Mouse (Mus musculus) megakaryocyte progenitor cell, adult 5-6 weeks (primary cell): ENCODE measurements around the gene Bbs5. TPM values are rescaled to one million over a fixed set of nuclear protein-coding genes. Genes with fewer than 3 reads are reported as not detected.

ENCODE experiments used
- total RNA-seq, 2 experiments: library from RNA; stranded (forward) in 1 of 2; stranded (reverse) in 1 of 2; fragments of 157-497, 149-512 nt in 1 of 2; fragments of 200-1000 nt in 1 of 2; gene quantifications; 2 replicates each; pipeline versions ENCODE4 v1.2.3 to v1.2.4; 2015 to 2017

The Bbs5 gene
- total RNA-seq, 2 experiments from 2014 or later = 5.2 to 8.9 TPM

Other genes with a start within 250 kb of the Bbs5 start
- not detected in 2 replicates for gene Lrp2, start 61.1 kb upstream of the Bbs5 start, total RNA-seq (2015)
- under 0.01 TPM in 1 of 2 replicates, not detected in the other for gene Lrp2, start 61.1 kb upstream of the Bbs5 start, total RNA-seq (2017)
- gene Klhl41, start 22.9 kb downstream of the Bbs5 start, total RNA-seq (2015) = not detected in 2 replicates
- 0.07 TPM in 1 of 2 replicates, not detected in the other for gene Klhl41, start 22.9 kb downstream of the Bbs5 start, total RNA-seq (2017)
- 21.3 and 21.8 TPM in 2 replicates for gene Fastkd1, start 66.3 kb downstream of the Bbs5 start, total RNA-seq (2015)
- gene Fastkd1, start 66.3 kb downstream of the Bbs5 start, total RNA-seq (2017) = 16.7 and 17.0 TPM in 2 replicates
- 136 and 142 TPM in 2 replicates for gene Ppig, start 75.4 kb downstream of the Bbs5 start, total RNA-seq (2015)
- 70.5 and 131 TPM in 2 replicates for gene Ppig, start 75.4 kb downstream of the Bbs5 start, total RNA-seq (2017)
- 1.8 and 2.5 TPM in 2 replicates for gene Ccdc173, start 142.4 kb downstream of the Bbs5 start, total RNA-seq (2015)
- gene Ccdc173, start 142.4 kb downstream of the Bbs5 start, total RNA-seq (2017) = 0.54 and 3.3 TPM in 2 replicates
- 24.5 and 25.3 TPM in 2 replicates for gene Phospho2, start 142.5 kb downstream of the Bbs5 start, total RNA-seq (2015)
- 21.9 and 25.0 TPM in 2 replicates for gene Phospho2, start 142.5 kb downstream of the Bbs5 start, total RNA-seq (2017)
- 15.1 and 18.7 TPM in 2 replicates for gene Klhl23, start 174.8 kb downstream of the Bbs5 start, total RNA-seq (2015)
- gene Klhl23, start 174.8 kb downstream of the Bbs5 start, total RNA-seq (2017) = 28.6 and 30.4 TPM in 2 replicates
- gene Ssb, start 214.4 kb downstream of the Bbs5 start, total RNA-seq (2015) = 421 and 424 TPM in 2 replicates
- 505 and 604 TPM in 2 replicates for gene Ssb, start 214.4 kb downstream of the Bbs5 start, total RNA-seq (2017)
- gene Mettl5, start 238.4 kb downstream of the Bbs5 start, total RNA-seq (2015) = 41.4 and 42.9 TPM in 2 replicates
- 35.3 and 44.0 TPM in 2 replicates for gene Mettl5, start 238.4 kb downstream of the Bbs5 start, total RNA-seq (2017)